In the genomic region with DNA sequence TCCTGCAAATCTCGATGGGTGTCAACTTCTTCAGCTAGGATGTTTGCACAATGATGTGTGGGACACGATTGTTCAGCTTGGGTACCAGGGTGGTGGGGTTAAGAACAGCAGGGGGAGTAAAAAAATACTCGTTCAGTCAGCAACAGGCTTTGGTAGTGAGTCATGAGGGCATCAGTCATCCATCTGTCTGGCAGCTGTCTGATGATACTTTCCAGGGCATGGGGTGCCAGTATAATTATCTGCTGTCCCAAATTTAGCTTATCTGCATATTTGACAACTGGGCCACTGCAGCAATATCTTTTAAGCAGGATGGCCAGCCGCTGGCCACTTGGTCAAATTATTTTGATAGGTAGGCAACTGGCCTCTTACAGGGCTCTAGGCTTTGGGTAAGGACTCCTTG, we compare ENCODE assay signal across 1 mouse cellular context.
TF ChIP-seq lines count a peak whose summit lies in the region.

No protein-coding gene starts in this region.

TF ChIP-seq in myocyte, 11 proteins besides CTCF, POLR2A, EP300 and RAD21 (continued from another document):
- TF ChIP-seq CEBPB (IDR thresholded peaks at IDR 0.05; ENCODE audit: insufficient read depth, poor library complexity, severe bottlenecking) = peak; percentile 37; the same call in 1 of the 2 replicates
- peak in 2 of 3 experiments; percentile 67 to 80 for TF ChIP-seq MYOG (IDR thresholded peaks at IDR 0.05; ENCODE audit: control insufficient read depth in 1 of 3, insufficient read depth in 1 of 3, insufficient read length in 2 of 3, low read depth in 2 of 3)
- TF ChIP-seq TCF12 (IDR thresholded peaks at IDR 0.05; ENCODE audit: insufficient read depth, poor library complexity, severe bottlenecking) = peak; percentile 89
- peak; percentile 53 for TF ChIP-seq TCF3 (IDR thresholded peaks at IDR 0.05; ENCODE audit: insufficient read length, low read depth)
- TF ChIP-seq MYOD1 (IDR thresholded peaks at IDR 0.05; ENCODE audit: control insufficient read depth in 1 of 3, insufficient read length in 2 of 3, low read depth in 2 of 3) = peak in 2 of 3 experiments; percentile 68 to 93
- TF ChIP-seq POLR2AphosphoS2 (IDR thresholded peaks at IDR 0.05; ENCODE audit: insufficient read length, low read depth) = no peak
- no peak for TF ChIP-seq USF1 (IDR thresholded peaks at IDR 0.05; ENCODE audit: low read depth)
